Mouse (Mus musculus) macrophage (primary cell): ENCODE results near the gene Dapk1. TPM values are rescaled to one million over a fixed set of nuclear protein-coding genes. Genes with fewer than 3 reads are reported as not detected.

Experiments used
- H3K27ac ChIP-seq: fragments of 350-480 bp; formaldehyde crosslinking; 2 replicates; pipeline ENCODE4 v1.9.0; 2021
- H3K36me3 ChIP-seq: fragments of 350-480 bp; formaldehyde crosslinking; 2 replicates; pipeline ENCODE4 v1.9.0; 2021; ENCODE audit errors: inconsistent target
- H3K4me3 ChIP-seq: fragments of 350-480 bp; formaldehyde crosslinking; 2 replicates; pipeline ENCODE4 v1.9.0; 2021; ENCODE audit errors: inconsistent target
- H3K79me2 ChIP-seq: fragments of 350-480 bp; formaldehyde crosslinking; 2 replicates; pipeline ENCODE4 v1.9.0; 2021; ENCODE audit errors: inconsistent target
- WGBS: methylation state at CpG from one replicate; pipeline ENCODE4 v1.1.7; 2026; ENCODE audit warnings: inconsistent platforms; ENCODE audit not compliant: missing documents; 5-methylcytosine and 5-hydroxymethylcytosine counted together
- polyA plus RNA-seq: library from polyadenylated mRNA; stranded (reverse); fragments of 250-400 nt; gene quantifications from 3 replicates; pipeline ENCODE4 v1.2.4, GENCODE M21; 2018; ENCODE audit warnings: inconsistent platforms

Gene Dapk1
- polyA plus RNA-seq, 1 experiment from 2014 or later, result 7.9 TPM

DNA sequence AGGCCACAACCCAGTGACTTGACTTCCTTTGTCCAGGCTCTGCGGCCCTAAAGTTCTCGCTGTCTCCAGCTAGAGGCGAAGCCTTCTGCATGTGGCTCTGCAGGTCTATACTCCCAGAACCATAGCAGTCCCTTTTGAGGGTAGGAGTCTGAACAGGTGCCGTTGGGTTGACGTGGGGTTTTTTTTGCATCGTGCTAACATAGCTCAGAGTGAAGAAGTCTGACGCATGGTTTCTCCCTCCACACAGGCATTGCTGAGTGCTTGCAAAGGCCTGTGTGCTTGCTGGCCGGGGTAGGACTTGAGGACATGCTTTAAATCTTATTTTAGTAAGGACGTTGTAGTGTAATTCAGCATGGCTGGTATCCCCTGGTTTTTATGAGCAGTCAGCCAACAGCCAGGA, 27.7 kb downstream of the Dapk1 start:
- WGBS, result 98% methylated on average over 9 of the region's 9 CpGs
- H3K27ac ChIP-seq, result no peak overlapping the region
- no peaks in the 10 kb centered on the region for H3K36me3 ChIP-seq
- H3K4me3 ChIP-seq, result no peak overlapping the region
- H3K79me2 ChIP-seq, result peaks cover 67% of the 10 kb centered on the region

DNA sequence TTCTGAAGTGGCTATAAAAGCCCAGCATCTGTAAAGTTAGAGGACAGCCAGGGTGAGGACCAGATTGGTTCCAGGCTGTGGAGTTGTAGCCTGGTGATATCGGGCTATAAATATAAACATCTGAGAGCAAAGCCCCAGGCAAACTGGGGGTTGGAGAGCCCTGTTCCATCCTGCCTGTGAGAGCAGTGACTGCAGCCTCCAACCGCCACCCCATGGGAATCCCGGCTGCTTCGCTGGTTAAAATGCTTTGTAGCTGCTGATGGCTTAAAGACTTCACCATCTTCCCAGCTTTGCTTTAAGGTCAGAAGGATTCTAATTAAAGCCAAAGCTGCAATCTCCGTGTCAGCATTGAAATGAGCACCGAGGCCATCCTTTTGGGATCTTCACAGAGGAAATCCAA, 32.2 kb downstream of the Dapk1 start:
- Histone ChIP-seq H3K4me3 (no peak overlapping the region), H3K79me2 (peaks cover 47% of the 10 kb centered on the region; the same call in 1 of the 2 replicates), H3K27ac (no peak overlapping the region), H3K36me3 (no peaks in the 10 kb centered on the region)
- WGBS, result 96% methylated on average over 6 of the region's 6 CpGs

DNA sequence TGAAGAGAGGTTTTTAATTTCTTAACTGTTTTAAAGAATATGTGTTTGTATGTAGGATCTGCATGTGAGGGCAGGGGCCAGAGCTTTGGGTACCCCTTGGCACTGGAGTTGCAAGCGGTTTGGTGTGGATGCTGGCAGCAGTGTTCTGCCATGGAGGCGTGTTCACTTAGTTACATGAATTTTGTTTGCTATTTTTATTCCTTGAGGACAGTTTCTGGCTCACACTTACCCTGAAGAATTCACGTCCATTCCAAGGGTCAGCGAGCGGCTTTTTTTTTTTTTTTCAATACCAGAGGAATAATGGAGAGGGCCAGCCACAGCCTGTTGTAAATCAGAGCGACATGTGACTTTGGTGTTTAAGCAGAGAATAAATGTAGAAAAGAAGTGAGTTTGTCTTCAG, 33.9 kb downstream of the Dapk1 start:
- whole genome bisulfite sequencing, result 100% methylated on average over 6 of the region's 6 CpGs

DNA sequence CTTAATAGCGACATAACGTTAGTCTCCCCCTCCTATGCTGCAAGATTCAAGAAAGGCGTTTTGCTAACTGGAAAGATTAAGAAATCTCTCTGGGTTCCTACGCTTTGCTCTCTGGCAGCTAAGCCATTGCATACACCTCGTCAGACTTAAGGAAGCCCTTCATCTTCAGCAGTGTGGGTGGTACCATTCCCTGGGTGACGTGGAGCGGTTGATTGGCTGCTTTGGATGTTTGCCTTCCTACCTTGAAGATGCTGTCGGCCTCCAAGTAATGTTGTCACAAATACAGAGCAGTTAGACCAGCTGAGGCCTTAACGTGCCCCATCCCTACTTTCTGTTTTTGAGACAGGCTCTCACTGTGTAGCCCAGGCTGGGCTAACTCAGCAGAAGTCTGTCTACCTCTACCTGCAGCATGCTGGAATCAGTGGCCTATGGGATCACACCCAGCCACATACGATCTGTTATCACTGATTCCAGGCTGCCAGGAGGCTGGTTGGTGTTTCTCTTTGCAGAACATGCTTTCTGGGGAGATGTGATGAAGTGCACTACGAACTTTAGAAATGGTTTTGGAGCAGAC, 37.8 kb downstream of the Dapk1 start:
- Histone ChIP-seq H3K36me3 (no peaks in the 10 kb centered on the region), H3K4me3 (no peak overlapping the region), H3K27ac (no peak overlapping the region), H3K79me2 (peaks cover 14% of the 10 kb centered on the region; the same call in 1 of the 2 replicates)
- WGBS, result 91% methylated on average over 11 of the region's 11 CpGs

More for the DNA sequence above, 33.9 kb downstream of the Dapk1 start:
- Histone ChIP-seq H3K27ac (no peak overlapping the region), H3K79me2 (peaks cover 30% of the 10 kb centered on the region; the same call in 1 of the 2 replicates), H3K4me3 (no peak overlapping the region), H3K36me3 (no peaks in the 10 kb centered on the region)

DNA sequence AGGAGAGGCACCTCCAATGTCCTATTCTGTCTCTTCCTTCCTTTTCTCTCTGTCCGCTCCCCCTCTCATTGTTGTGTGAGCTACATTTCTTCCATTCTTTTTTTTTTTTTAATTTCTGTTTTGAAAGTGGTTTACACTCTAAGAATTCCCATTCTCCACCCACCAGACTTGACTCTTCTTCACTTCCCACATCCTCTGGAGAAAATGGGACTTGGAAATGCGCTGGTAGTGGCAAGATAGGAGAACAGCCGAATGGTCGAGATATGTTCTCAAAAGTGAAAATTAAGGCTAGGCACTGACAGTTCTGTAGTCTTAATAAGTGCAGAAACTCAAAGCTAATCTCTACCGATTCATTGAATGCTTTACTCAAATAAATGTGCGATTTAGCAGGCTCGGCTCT, 38.7 kb downstream of the Dapk1 start:
- Histone ChIP-seq H3K36me3 (no peaks in the 10 kb centered on the region), H3K79me2 (peaks cover 8% of the 10 kb centered on the region; the same call in 1 of the 2 replicates), H3K27ac (no peak overlapping the region), H3K4me3 (no peak overlapping the region)
- WGBS, result 98% methylated on average over 7 of the region's 7 CpGs

DNA sequence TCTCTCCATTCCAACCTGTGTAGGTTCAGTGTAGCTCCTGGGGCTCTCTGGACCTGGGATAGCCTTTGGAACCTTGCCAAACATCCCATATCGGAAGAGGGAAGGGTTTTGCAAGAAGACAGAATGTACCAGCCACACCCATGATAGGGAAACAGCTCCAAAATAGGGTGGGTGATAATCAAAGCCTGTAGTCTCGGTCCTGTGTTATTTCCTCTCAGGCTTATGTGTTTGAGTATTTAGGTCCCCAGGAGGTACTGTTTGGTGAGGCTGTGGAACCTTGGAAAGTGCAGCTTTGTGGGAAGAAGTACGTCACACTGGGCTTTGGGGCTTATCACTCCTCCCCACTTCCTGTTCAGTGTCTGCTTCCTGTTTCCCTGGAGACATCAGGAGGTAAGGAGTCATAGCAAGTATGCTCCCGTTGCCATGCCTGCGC, 42.7 kb downstream of the Dapk1 start:
- no peak overlapping the region for H3K4me3 ChIP-seq
- H3K27ac ChIP-seq, result no peak overlapping the region
- no peaks in the 10 kb centered on the region for H3K36me3 ChIP-seq
- no peaks in the 10 kb centered on the region; the same call in 1 of the 2 replicates for H3K79me2 ChIP-seq
- whole genome bisulfite sequencing, result 71% methylated on average over 5 of the region's 5 CpGs

DNA sequence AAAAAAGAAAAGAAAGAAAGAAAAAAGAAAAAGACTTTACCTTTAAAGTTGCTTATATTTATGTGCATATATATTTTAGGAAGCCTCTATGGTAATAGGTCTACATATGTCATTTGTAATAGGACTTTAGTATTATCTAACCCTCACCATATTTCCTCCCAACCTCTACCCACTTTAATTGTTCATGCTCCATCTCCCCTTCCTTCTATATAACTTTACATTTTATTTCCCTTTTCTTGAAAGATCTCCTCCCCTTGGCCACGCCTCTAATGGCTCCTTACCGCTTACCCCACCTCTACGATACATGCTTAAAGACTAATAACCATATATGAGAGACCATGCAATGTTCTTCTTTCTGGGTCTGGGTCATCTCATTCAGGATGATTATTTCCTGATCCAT, 45.0 kb downstream of the Dapk1 start:
- Histone ChIP-seq H3K27ac (no peak overlapping the region), H3K79me2 (peaks cover 14% of the 10 kb centered on the region; the same call in 1 of the 2 replicates), H3K36me3 (no peaks in the 10 kb centered on the region), H3K4me3 (no peak overlapping the region)
- 96% methylated on average over 3 of the region's 3 CpGs for WGBS

DNA sequence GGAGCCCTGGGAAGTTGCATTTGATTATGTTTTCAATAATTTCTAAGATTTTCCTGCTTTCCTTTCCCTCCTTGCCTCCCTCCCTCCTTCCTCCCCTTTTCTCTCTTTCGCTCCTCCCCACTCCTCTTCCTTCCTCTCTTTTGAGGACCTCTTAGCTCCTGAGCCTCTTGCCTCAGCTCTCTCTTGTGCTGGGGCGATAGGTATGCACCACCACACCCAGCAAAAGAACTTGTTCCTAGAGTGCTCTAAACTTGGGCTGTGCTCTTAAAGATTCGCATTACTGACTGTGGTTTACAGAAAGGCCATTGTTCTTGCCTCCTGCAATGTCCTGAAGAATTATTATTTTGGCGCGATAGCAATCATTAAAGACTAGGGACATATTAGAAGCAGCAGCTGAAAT, 46.6 kb downstream of the Dapk1 start:
- Histone ChIP-seq H3K79me2 (peaks cover 14% of the 10 kb centered on the region; the same call in 1 of the 2 replicates), H3K27ac (no peak overlapping the region), H3K4me3 (no peak overlapping the region), H3K36me3 (no peaks in the 10 kb centered on the region)
- 98% methylated on average over 5 of the region's 5 CpGs for WGBS

DNA sequence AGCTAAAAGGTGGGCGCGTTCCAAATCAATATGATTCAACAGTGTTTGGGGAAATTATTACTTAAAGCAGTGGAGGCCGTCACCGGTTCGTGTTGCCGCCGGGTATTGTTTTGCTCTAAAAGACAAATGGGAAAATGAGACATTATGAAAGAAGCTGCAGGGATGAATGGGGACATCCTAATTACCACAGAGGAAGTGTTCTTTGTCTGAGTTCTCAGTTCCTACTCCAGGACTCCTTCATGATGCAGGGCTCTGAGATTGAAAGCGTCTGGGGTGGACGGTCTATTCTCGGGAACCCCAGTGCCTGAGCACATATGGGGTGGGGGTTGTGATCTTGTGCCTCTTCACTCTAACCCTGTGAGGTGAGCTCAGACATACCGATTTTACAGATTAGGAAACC, 48.3 kb downstream of the Dapk1 start:
- no peaks in the 10 kb centered on the region for H3K36me3 ChIP-seq
- H3K4me3 ChIP-seq, result no peak overlapping the region
- H3K79me2 ChIP-seq, result peaks cover 14% of the 10 kb centered on the region; the same call in 1 of the 2 replicates
- H3K27ac ChIP-seq, result no peak overlapping the region
- WGBS, result 67% methylated on average over 11 of the region's 11 CpGs

DNA sequence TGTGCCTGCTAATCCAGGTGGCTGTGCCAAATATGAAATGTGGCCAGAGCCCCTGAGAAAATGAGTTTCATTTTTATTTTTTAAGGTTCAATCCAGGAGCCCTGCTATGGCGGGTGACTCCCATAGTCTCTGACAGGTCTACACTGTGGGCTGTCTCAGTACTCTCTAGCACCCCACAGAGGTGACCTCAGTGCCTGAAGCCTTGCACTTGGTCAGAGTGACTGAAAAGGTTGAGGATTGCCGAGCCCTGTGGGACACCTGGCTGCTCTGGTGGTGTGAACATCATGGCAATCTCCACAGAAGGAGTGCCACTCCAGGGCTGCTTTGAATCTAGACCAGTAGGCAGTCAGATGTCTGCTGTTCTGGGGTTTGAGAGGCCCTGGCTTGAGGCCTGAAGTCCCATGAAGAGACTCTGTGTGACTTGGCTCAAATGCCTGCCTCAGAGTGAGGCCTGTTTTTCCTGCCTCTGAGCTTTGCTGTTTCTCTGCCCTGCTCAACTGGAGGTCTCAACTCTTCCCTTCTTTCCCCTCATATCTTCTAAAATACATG, 52.3 kb downstream of the Dapk1 start:
- 93% methylated on average over 2 of the region's 2 CpGs for WGBS
- Histone ChIP-seq H3K79me2 (peaks cover 14% of the 10 kb centered on the region; the same call in 1 of the 2 replicates), H3K36me3 (no peaks in the 10 kb centered on the region), H3K4me3 (no peak overlapping the region), H3K27ac (no peak overlapping the region)

DNA sequence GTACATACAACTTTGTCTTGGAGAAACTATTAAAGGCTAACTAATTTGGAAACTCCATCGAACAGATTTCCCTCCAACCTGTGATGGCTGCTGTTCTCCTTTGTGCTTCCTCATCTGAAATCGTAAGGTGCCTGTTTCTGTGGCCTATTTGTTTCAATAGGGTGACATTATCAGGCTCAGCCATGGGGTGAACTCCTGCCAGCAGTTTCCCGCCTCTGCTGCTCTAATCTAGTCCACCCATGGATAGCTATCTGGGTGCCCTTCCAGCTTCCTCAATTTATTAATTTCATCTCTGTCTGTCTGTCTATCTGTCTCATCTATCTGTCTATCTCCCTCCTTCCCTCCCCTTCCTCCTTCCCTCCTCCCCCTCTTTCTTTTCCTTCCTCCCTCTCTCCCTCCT, 53.5 kb downstream of the Dapk1 start:
- Histone ChIP-seq H3K79me2 (peaks cover 14% of the 10 kb centered on the region; the same call in 1 of the 2 replicates), H3K36me3 (no peaks in the 10 kb centered on the region), H3K4me3 (no peak overlapping the region), H3K27ac (no peak overlapping the region)
- WGBS, result 84% methylated on average over 3 of the region's 3 CpGs

DNA sequence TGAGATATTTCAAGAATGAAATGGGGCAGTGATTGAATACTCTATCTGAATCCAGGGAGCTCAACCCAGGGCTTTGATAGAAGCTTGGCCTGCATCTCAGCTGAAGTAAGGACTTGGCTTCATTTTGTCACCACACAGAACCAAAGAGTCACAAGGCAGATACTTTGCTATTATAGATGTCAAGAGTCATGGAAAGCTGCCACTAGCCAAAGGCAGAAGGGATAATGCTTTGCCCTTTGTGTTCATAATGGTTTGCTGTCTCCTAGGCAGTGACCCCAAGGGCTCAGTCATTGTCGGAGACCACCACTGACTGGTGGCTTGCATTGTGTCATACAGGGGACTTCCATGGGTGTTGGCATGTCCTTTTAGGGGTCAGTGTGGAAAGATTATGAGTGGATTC, 57.9 kb downstream of the Dapk1 start:
- Histone ChIP-seq H3K79me2 (peaks cover 6% of the 10 kb centered on the region; the same call in 1 of the 2 replicates), H3K27ac (no peak overlapping the region), H3K4me3 (no peak overlapping the region), H3K36me3 (no peaks in the 10 kb centered on the region)
- 100% methylated on average over 1 of the region's 1 CpGs for WGBS

DNA sequence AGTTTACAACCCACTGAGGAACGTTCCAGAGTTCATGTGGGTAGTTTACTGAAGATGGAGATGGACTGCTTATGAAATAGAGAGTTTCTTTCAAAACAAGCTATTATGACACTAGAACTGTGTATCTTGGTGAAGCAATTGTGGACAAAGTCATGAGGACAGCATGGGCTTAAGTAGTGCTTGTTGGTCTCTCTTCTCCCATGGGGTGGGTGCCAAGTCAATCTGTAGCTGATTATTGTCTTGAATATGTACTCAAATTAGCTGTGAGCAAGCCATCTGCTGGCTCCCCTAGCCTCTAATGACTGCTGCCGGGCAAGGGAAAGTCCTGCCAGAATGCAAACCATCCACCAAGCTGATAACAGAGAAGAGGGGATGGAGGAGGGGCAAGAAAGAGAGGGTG, 58.3 kb downstream of the Dapk1 start:
- Histone ChIP-seq H3K27ac (peak overlapping the region; percentile 18), H3K79me2 (peaks cover 6% of the 10 kb centered on the region; the same call in 1 of the 2 replicates), H3K4me3 (no peak overlapping the region), H3K36me3 (no peaks in the 10 kb centered on the region)
- 100% methylated on average over 2 of the region's 2 CpGs for WGBS

DNA sequence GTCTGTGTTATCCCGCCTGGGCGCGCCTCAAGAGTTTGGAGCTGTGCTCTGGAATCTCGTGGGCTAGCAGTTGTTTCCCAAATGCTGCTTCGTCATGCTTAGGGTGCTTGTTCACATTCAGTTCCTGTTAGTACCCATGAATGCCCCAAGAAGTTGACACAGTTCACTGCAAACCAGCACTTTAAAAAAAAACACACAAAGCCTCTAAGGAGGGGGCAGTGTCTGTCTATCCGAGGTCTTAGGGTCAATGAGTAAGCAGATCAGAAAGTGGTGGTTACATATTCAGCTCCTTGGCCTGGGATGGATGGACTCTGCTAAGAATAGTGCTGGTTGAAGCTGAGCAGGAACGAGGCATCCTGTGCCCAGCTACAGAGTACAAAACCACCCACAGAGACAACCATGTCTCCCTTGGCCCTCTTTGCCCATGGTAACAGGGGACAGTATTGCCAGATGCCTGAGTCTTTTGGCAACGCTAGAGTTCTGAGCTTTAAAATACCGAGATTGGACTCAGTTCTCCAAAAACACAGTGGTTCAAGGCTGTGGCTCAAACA, 59.0 kb downstream of the Dapk1 start:
- H3K4me3 ChIP-seq, result no peak overlapping the region
- WGBS, result 58% methylated on average over 9 of the region's 9 CpGs
- H3K27ac ChIP-seq, result peak overlapping the region; percentile 18
- H3K36me3 ChIP-seq, result no peaks in the 10 kb centered on the region
- H3K79me2 ChIP-seq, result peaks cover 6% of the 10 kb centered on the region; the same call in 1 of the 2 replicates

DNA sequence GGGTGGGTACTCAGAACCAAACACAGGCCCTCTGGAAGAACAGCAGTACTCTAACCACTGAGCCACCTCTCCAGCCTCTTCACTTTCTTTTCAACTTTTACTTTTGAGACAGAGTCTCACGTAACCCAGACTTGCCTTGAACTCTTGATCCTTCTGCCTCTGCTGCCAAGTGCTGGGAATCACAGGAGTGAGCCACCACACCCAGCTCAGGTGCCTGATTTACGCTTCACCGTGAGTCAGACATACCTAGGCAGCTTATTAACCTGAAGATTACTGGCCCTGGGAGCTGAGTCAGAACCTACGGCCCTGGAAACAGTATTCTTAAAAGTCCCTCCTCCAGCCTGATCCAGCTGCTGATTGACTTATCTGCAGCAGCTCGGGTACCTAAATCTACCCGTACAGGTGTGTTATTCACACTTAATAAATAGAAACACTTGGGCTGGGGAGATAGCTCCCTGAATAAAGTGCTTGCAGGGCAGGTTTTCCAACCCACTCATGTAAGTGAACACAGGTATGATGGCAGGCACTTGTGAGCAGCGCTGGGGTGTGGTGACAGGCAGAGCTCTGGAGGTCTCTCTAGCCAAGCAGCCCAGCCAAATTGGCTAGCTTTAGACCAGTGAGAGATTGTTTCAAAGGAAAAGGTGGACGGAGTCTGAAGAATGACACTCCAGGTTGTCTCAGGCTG, 60.9 kb downstream of the Dapk1 start:
- Histone ChIP-seq H3K79me2 (peaks cover 6% of the 10 kb centered on the region; the same call in 1 of the 2 replicates), H3K27ac (no peak overlapping the region), H3K36me3 (no peaks in the 10 kb centered on the region), H3K4me3 (no peak overlapping the region)
- WGBS, result 94% methylated on average over 8 of the region's 8 CpGs
